In the genomic region with DNA sequence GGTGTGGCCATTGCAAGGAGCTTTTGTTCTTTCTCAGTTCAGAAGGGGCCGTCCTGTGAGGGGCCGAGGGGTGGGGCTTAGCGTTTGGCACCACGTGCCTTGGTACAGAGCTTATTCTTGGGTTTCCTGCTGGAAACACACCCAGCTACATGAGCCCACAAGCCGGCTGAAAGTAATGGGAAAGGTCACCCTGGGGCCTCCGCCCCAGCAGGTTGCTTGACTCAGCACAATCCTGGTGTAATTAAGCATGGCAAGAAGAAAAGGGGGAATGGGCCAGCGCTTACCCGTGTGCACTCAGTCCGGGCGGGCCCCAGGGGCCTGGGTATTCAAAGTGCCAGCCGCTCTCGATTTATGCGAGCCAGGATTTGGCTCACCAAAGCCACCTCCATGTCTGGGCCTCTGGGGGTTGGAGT, we compare ENCODE assay signal across 10 mouse cellular contexts. TPM values are rescaled to one million over a fixed set of nuclear protein-coding genes. Genes with fewer than 3 reads are reported as not detected.
DNase-seq lines count a peak whose midpoint lies in the region.
"Had no signal": no experiment of that assay in that cellular context is flagged by ENCODE, and none has a peak within 500 bp of the region (broad histone marks: within the 10 kb centered on the region; RNA-seq: fewer than 3 reads in every experiment).

No protein-coding gene starts in this region.

- H3K4me3 ChIP-seq in hindbrain, embryonic 10.5 days: peak overlapping the region; percentile 20
- H3K4me3 ChIP-seq in limb, embryonic 10.5 days: no peak overlapping the region

- WGBS in hindbrain, embryonic 10.5 days: 16% methylated on average over 13 of the region's 13 CpGs
- WGBS in limb, embryonic 10.5 days: 55% methylated on average over 13 of the region's 13 CpGs

- 0 out of 2 replicates have a peak, but pooled peaks cover 3% of the 10 kb centered on the region for H3K27me3 ChIP-seq in hindbrain, embryonic 10.5 days (ENCODE audit: insufficient read depth, poor library complexity, severe bottlenecking)
- H3K27me3 ChIP-seq in limb, embryonic 10.5 days (ENCODE audit: low read depth, poor library complexity, severe bottlenecking): no peaks in the 10 kb centered on the region

- no peaks in the 10 kb centered on the region for H3K36me3 ChIP-seq in hindbrain, embryonic 10.5 days
- peaks cover 8% of the 10 kb centered on the region; the same call in 1 of the 2 replicates for H3K36me3 ChIP-seq in limb, embryonic 10.5 days

- no peaks in the 10 kb centered on the region for H3K9me3 ChIP-seq in hindbrain, embryonic 10.5 days
- no peaks in the 10 kb centered on the region for H3K9me3 ChIP-seq in limb, embryonic 10.5 days (replicated peaks)

- peak; percentile 41 for DNase-seq in adrenal gland, postnatal 10 days
- DNase-seq in adrenal gland, adult 8-10 months: no peak
- peak; percentile 72 for DNase-seq in hindbrain, embryonic 10.5 days (ENCODE audit: low spot score)
- no peak for DNase-seq in limb, embryonic 10.5 days (ENCODE audit: low spot score)
- DNase-seq in retina, postnatal 1 day: peak; percentile 63
- no peak for DNase-seq in heart, adult 18-20 months
- no peak for DNase-seq in spleen, adult 12 weeks (ENCODE audit: low spot score)
- DNase-seq in right cerebral cortex, postnatal 10 days (ENCODE audit: low spot score in 2 of 2): no peak
- DNase-seq: thymus, postnatal 14 days had no signal

- H3K27ac ChIP-seq in hindbrain, embryonic 10.5 days: peak overlapping the region; percentile 60; the same call in 1 of the 2 replicates
- peak overlapping the region; percentile 51; the same call in 1 of the 2 replicates for H3K27ac ChIP-seq in limb, embryonic 10.5 days
- H3K27ac ChIP-seq: liver, embryonic 14.5 days had no signal

- peaks cover 32% of the 10 kb centered on the region for H3K4me1 ChIP-seq in hindbrain, embryonic 10.5 days (replicated peaks)
- peaks cover 51% of the 10 kb centered on the region for H3K4me1 ChIP-seq in limb, embryonic 10.5 days

RNA-seq across cellular contexts. Expression of a gene that starts 30.5 kb away (rescaled TPM):
- 10 to 100 TPM; 36.9 to 45.0 TPM for total RNA-seq in adrenal gland, postnatal 10 days (2021)
- total RNA-seq in adrenal gland, adult 8-10 months (2022): 10 to 100 TPM; 40.6 to 73.5 (median 56.6) TPM
- 38.0 and 54.1 TPM in 2 replicates for polyA plus RNA-seq in hindbrain, embryonic 10.5 days (2016; fragmentation: Nextera tagmentation; extraction: Ambion mirVana)
- 20.2 and 21.9 TPM in 2 replicates for polyA plus RNA-seq in limb, embryonic 10.5 days (2016; fragmentation: Nextera tagmentation; extraction: Ambion mirVana)
- 10 to 100 TPM; 12.6 to 13.3 TPM for total RNA-seq in heart, adult 18-20 months (2021)

Comparison
In these comparisons a context has a peak if more than half of its experiments do, and no peak if none do; other contexts are left out.
1. DNase-seq: peak in adrenal gland, postnatal 10 days (single experiment), hindbrain, embryonic 10.5 days (single experiment) and retina, postnatal 1 day (single experiment); none in adrenal gland, adult 8-10 months (single experiment), limb, embryonic 10.5 days (single experiment), heart, adult 18-20 months (0 of 2), spleen, adult 12 weeks (single experiment) and right cerebral cortex, postnatal 10 days (0 of 2).